ENCODE assay signal across 18 mouse cellular contexts in genomic region chr3:108372274-108372673, GRCm38 (mm10). TPM values are rescaled to one million over a fixed set of nuclear protein-coding genes. Genes with fewer than 3 reads are reported as not detected.
DNase-seq lines count a peak whose midpoint lies in the region; ATAC-seq and TF ChIP-seq lines count a peak whose summit lies in the region.
"Had no signal": no experiment of that assay in that cellular context is flagged by ENCODE, and none has a peak within 500 bp of the region (broad histone marks: within the 10 kb centered on the region; RNA-seq: fewer than 3 reads in every experiment).

No protein-coding gene starts in this region.

- H3K4me3 ChIP-seq in embryonic facial prominence, embryonic 13.5 days: no peak overlapping the region
- no peak overlapping the region for H3K4me3 ChIP-seq in embryonic facial prominence, embryonic 10.5 days
- no peak overlapping the region for H3K4me3 ChIP-seq in lung, embryonic 14.5 days (ENCODE audit: low read depth, low read length)
- H3K4me3 ChIP-seq in lung, adult 2 months (replicated peaks; ENCODE audit: extremely low read depth, low read depth, low read length): no peak overlapping the region
- H3K4me3 ChIP-seq: forebrain, embryonic 12.5 days; liver, embryonic 15.5 days; myocyte had no signal

- H3K9me3 ChIP-seq in embryonic facial prominence, embryonic 13.5 days: no peaks in the 10 kb centered on the region
- no peaks in the 10 kb centered on the region for H3K9me3 ChIP-seq in embryonic facial prominence, embryonic 10.5 days
- H3K9me3 ChIP-seq in lung, embryonic 14.5 days (ENCODE audit: low read depth, low read length): no peaks in the 10 kb centered on the region
- H3K9me3 ChIP-seq: forebrain, embryonic 12.5 days; liver, embryonic 15.5 days had no signal

- H3K4me1 ChIP-seq in embryonic facial prominence, embryonic 13.5 days: peaks cover 9% of the 10 kb centered on the region
- peaks cover 16% of the 10 kb centered on the region for H3K4me1 ChIP-seq in embryonic facial prominence, embryonic 10.5 days
- peaks cover 6% of the 10 kb centered on the region for H3K4me1 ChIP-seq in lung, embryonic 14.5 days (ENCODE audit: insufficient read depth)
- H3K4me1 ChIP-seq in lung, adult 2 months (ENCODE audit: control insufficient read depth, insufficient read depth, low read length): no peaks in the 10 kb centered on the region
- H3K4me1 ChIP-seq: forebrain, embryonic 12.5 days had no signal

- no peaks in the 10 kb centered on the region for H3K36me3 ChIP-seq in embryonic facial prominence, embryonic 13.5 days
- no peaks in the 10 kb centered on the region for H3K36me3 ChIP-seq in embryonic facial prominence, embryonic 10.5 days (replicated peaks)
- no peaks in the 10 kb centered on the region for H3K36me3 ChIP-seq in lung, embryonic 14.5 days (ENCODE audit: insufficient read depth)
- H3K36me3 ChIP-seq: forebrain, embryonic 12.5 days; liver, embryonic 15.5 days had no signal

- peak overlapping the region; percentile 22; the same call in 1 of the 2 replicates for H3K27ac ChIP-seq in embryonic facial prominence, embryonic 13.5 days
- no peak overlapping the region for H3K27ac ChIP-seq in embryonic facial prominence, embryonic 10.5 days (replicated peaks)
- peak overlapping the region; percentile 84 for H3K27ac ChIP-seq in lung, embryonic 14.5 days (ENCODE audit: low read depth)
- H3K27ac ChIP-seq: forebrain, embryonic 12.5 days; liver, embryonic 15.5 days had no signal

- H3K4me2 ChIP-seq in embryonic facial prominence, embryonic 13.5 days: no peak overlapping the region
- H3K4me2 ChIP-seq in lung, embryonic 14.5 days: no peak overlapping the region
- H3K4me2 ChIP-seq: forebrain, embryonic 12.5 days; liver, embryonic 15.5 days; midbrain, embryonic 11.5 days had no signal

- H3K27me3 ChIP-seq in embryonic facial prominence, embryonic 13.5 days: no peaks in the 10 kb centered on the region
- H3K27me3 ChIP-seq in embryonic facial prominence, embryonic 10.5 days (replicated peaks; ENCODE audit: low read depth, poor library complexity, severe bottlenecking): no peaks in the 10 kb centered on the region
- no peaks in the 10 kb centered on the region for H3K27me3 ChIP-seq in lung, embryonic 14.5 days (ENCODE audit: insufficient read depth, low read length)
- H3K27me3 ChIP-seq: forebrain, embryonic 12.5 days; liver, embryonic 15.5 days had no signal

- no peak for DNase-seq in embryonic facial prominence, embryonic 10.5 days (ENCODE audit: low spot score)
- DNase-seq in lung, embryonic 14.5 days: peak; percentile 61
- no peak for DNase-seq in lung, adult 2 months
- DNase-seq in lung, postnatal 10 days: peak; percentile 66
- no peak for DNase-seq in ovary, adult 18-20 months (ENCODE audit: low spot score)
- no peak for DNase-seq in urinary bladder, adult 2 months (ENCODE audit: low spot score)
- no peak for DNase-seq in kidney, postnatal 14 days
- DNase-seq: cerebellum, adult 18-20 months; layer of hippocampus, adult 9-11 months; left cerebral cortex, postnatal 4 days had no signal

- 51% methylated on average over 3 of the region's 3 CpGs for WGBS in embryonic facial prominence, embryonic 13.5 days
- 60% methylated on average over 3 of the region's 3 CpGs for WGBS in embryonic facial prominence, embryonic 10.5 days
- 18% methylated on average over 3 of the region's 3 CpGs for whole genome bisulfite sequencing in lung, embryonic 14.5 days
- WGBS in lung, adult 2 months: 16% methylated on average over 3 of the region's 3 CpGs

- ATAC-seq in embryonic facial prominence, embryonic 13.5 days (ENCODE audit: insufficient number of reproducible peaks, insufficient read depth, low FRiP score, low TSS enrichment, low read depth): no peak
- peak; percentile 56 for ATAC-seq in lung, embryonic 14.5 days (ENCODE audit: insufficient read depth)
- ATAC-seq: hindbrain, embryonic 16.5 days had no signal

- no peak for TF ChIP-seq CTCF in lung, embryonic 14.5 days (IDR thresholded peaks at IDR 0.05; ENCODE audit: low read depth)
- no peak for TF ChIP-seq CTCF in lung, adult 2 months (IDR thresholded peaks at IDR 0.05; ENCODE audit: insufficient read depth, low read length)

- no peak overlapping the region for H3K9ac ChIP-seq in embryonic facial prominence, embryonic 13.5 days
- no peak overlapping the region for H3K9ac ChIP-seq in lung, embryonic 14.5 days
- H3K9ac ChIP-seq: forebrain, embryonic 12.5 days; liver, embryonic 15.5 days had no signal

- no peak for TF ChIP-seq POLR2A in lung, adult 2 months (IDR thresholded peaks at IDR 0.05; ENCODE audit: borderline replicate concordance, extremely low read depth, low read depth, low read length)

RNA-seq across cellular contexts. Expression of gene Mybphl, which starts 7.6 kb away (rescaled TPM):
- polyA plus RNA-seq in embryonic facial prominence, embryonic 13.5 days (2015; fragmentation: Nextera tagmentation; extraction: Ambion mirVana): not detected in 2 replicates
- polyA plus RNA-seq in embryonic facial prominence, embryonic 10.5 days (2016; fragmentation: Nextera tagmentation; extraction: Ambion mirVana): 0.22 TPM in 1 of 2 replicates, not detected in the other
- 0.75 and 4.7 TPM in 2 replicates for polyA plus RNA-seq in lung, embryonic 14.5 days (2014; fragmentation: Nextera tagmentation; extraction: Ambion mirVana)
- polyA plus RNA-seq in lung, adult 2 months (2012; rRNA removed): 34.9 and 39.2 TPM in 2 replicates
- not detected in 2 replicates for polyA plus RNA-seq in urinary bladder, adult 2 months (2012; rRNA removed)
- polyA plus RNA-seq: kidney, embryonic 14.5 days; midbrain, embryonic 11.5 days; myocyte; small intestine, adult 2 months had no signal

RNA-seq across cellular contexts. Expression of gene Psrc1, which starts 11.4 kb away (rescaled TPM):
- polyA plus RNA-seq in embryonic facial prominence, embryonic 13.5 days (2015; fragmentation: Nextera tagmentation; extraction: Ambion mirVana): 61.4 and 73.1 TPM in 2 replicates
- polyA plus RNA-seq in embryonic facial prominence, embryonic 10.5 days (2016; fragmentation: Nextera tagmentation; extraction: Ambion mirVana): 97.9 and 100.0 TPM in 2 replicates
- polyA plus RNA-seq in lung, embryonic 14.5 days (2014; fragmentation: Nextera tagmentation; extraction: Ambion mirVana): 76.5 and 79.7 TPM in 2 replicates
- polyA plus RNA-seq in lung, adult 2 months (2012; rRNA removed): 2.3 and 2.4 TPM in 2 replicates
- 4.0 and 4.4 TPM in 2 replicates for polyA plus RNA-seq in urinary bladder, adult 2 months (2012; rRNA removed)

RNA-seq across cellular contexts. Expression of gene Celsr2, which starts 43.1 kb away (rescaled TPM):
- polyA plus RNA-seq in embryonic facial prominence, embryonic 13.5 days (2015; fragmentation: Nextera tagmentation; extraction: Ambion mirVana): 9.8 and 11.5 TPM in 2 replicates
- polyA plus RNA-seq in embryonic facial prominence, embryonic 10.5 days (2016; fragmentation: Nextera tagmentation; extraction: Ambion mirVana): 10.2 and 20.1 TPM in 2 replicates
- 8.3 and 9.4 TPM in 2 replicates for polyA plus RNA-seq in lung, embryonic 14.5 days (2014; fragmentation: Nextera tagmentation; extraction: Ambion mirVana)
- polyA plus RNA-seq in lung, adult 2 months (2012; rRNA removed): 22.7 and 26.7 TPM in 2 replicates
- polyA plus RNA-seq in urinary bladder, adult 2 months (2012; rRNA removed): 4.6 and 7.2 TPM in 2 replicates
- polyA plus RNA-seq: myocyte had no signal

Comparison
In these comparisons a context has a peak if more than half of its experiments do, and no peak if none do; other contexts are left out.
1. DNase-seq: peak in lung, embryonic 14.5 days (single experiment) and lung, postnatal 10 days (single experiment); none in embryonic facial prominence, embryonic 10.5 days (single experiment), lung, adult 2 months (single experiment), ovary, adult 18-20 months (single experiment), urinary bladder, adult 2 months (single experiment) and kidney, postnatal 14 days (single experiment).
2. RNA of gene Psrc1, which starts 11.4 kb away (polyA plus RNA-seq): 97.9 to 100.0 TPM in embryonic facial prominence, embryonic 10.5 days, 76.5 to 79.7 TPM in lung, embryonic 14.5 days and 61.4 to 73.1 TPM in embryonic facial prominence, embryonic 13.5 days; 4.0 to 4.4 TPM in urinary bladder, adult 2 months and 2.3 to 2.4 TPM in lung, adult 2 months; every median in the first group is over 10 times any median in the second.